Mouse (Mus musculus) forebrain, embryonic 15.5 days (tissue): ENCODE results near the gene Atg16l1. TPM values are rescaled to one million over a fixed set of nuclear protein-coding genes. Genes with fewer than 3 reads are reported as not detected.

ENCODE experiments used
- polyA plus RNA-seq: library from polyadenylated mRNA; unstranded; fragments of >200 nt; fragmentation: Nextera tagmentation; extraction: Ambion mirVana; gene quantifications from 2 replicates; pipeline ENCODE4 v1.2.1, GENCODE M21; 2015

Atg16l1 gene
- polyA plus RNA-seq, 1 experiment from 2014 or later = 64.0 TPM

Other genes starting within 250 kb of the Atg16l1 start
- 0.62 TPM in 1 of 2 replicates, not detected in the other for gene Neu2, start 246.0 kb upstream of the Atg16l1 start, polyA plus RNA-seq
- gene Ngef, start 182.0 kb upstream of the Atg16l1 start, polyA plus RNA-seq = 20.8 and 21.9 TPM in 2 replicates
- gene Inpp5d, start 135.6 kb upstream of the Atg16l1 start, polyA plus RNA-seq = 3.9 and 5.1 TPM in 2 replicates
- 1.8 and 2.4 TPM in 2 replicates for gene Sag, start 47.8 kb downstream of the Atg16l1 start, polyA plus RNA-seq
- 47.1 and 50.2 TPM in 2 replicates for gene Dgkd, start 97.4 kb downstream of the Atg16l1 start, polyA plus RNA-seq